Mouse (Mus musculus): Measurements from ENCODE around the gene Etaa1. TPM values are rescaled to one million over a fixed set of nuclear protein-coding genes. Genes with fewer than 3 reads are reported as not detected.

Gene Etaa1
- polyA plus RNA-seq (2015; fragmentation: Illumina TruSeq; extraction: RNeasy Lipid Tissue Mini Kit (QIAGEN cat#74804); ENCODE audit: low read depth, low replicate concordance) = 7.4 TPM

GRCm38 (mm10) chr11:17953231-17954134, at the start of gene Etaa1:
TSS of gene Etaa1 (minus strand) at chr11:17953875.

